Mouse (Mus musculus) hindbrain, embryonic 15.5 days (tissue): Measurements from ENCODE around the gene Defb21. TPM values are rescaled to one million over a fixed set of nuclear protein-coding genes. Genes with fewer than 3 reads are reported as not detected.

ENCODE experiments used
- ATAC-seq: fragments of 200-750 bp; cut with Nextera tagmentation; 2 replicates; pipeline ENCODE4 v1.8.0; 2017; ENCODE audit warnings: low read depth, moderate number of reproducible peaks, moderate TSS enrichment; ENCODE audit not compliant: low FRiP score
- H3K27ac ChIP-seq: fragments of 300-500 bp; sonication (generic); replicated peaks from 2 replicates; pipeline ENCODE4 v1.5.1; 2015; ENCODE audit warnings: mild to moderate bottlenecking, inconsistent platforms
- H3K27me3 ChIP-seq: fragments of 300-500 bp; sonication (generic); 2 replicates; pipeline ENCODE4 v1.6.1; 2015; ENCODE audit warnings: control low read depth, inconsistent platforms
- H3K36me3 ChIP-seq: fragments of 300-500 bp; sonication (generic); 2 replicates; pipeline ENCODE4 v1.6.1; 2015; ENCODE audit warnings: control low read depth, inconsistent platforms
- H3K4me1 ChIP-seq: fragments of 300-500 bp; sonication (generic); replicated peaks from 2 replicates; pipeline ENCODE4 v1.6.1; 2015; ENCODE audit warnings: control low read depth, inconsistent platforms
- H3K4me2 ChIP-seq: fragments of 300-500 bp; sonication (generic); 2 replicates; pipeline ENCODE4 v1.6.1; 2015; ENCODE audit warnings: moderate library complexity, mild to moderate bottlenecking, inconsistent platforms
- H3K4me3 ChIP-seq: fragments of 300-500 bp; sonication (generic); 2 replicates; pipeline ENCODE4 v1.5.1; 2015; ENCODE audit warnings: mild to moderate bottlenecking, inconsistent platforms
- H3K9ac ChIP-seq: fragments of 300-500 bp; sonication (generic); 2 replicates; pipeline ENCODE4 v1.6.1; 2015; ENCODE audit warnings: inconsistent platforms
- H3K9me3 ChIP-seq: fragments of 300-500 bp; sonication (generic); 2 replicates; pipeline ENCODE4 v1.6.1; 2016; ENCODE audit warnings: control low read depth, inconsistent platforms
- WGBS: fragments of 180-500 bp; shearing (Covaris S2); methylation state at CpG from one replicate; pipeline ENCODE4 v1.1.7; 2015; 5-methylcytosine and 5-hydroxymethylcytosine counted together
- polyA plus RNA-seq: library from polyadenylated mRNA; unstranded; fragments of >200 nt; fragmentation: Nextera tagmentation; extraction: Ambion mirVana; gene quantifications from 2 replicates; pipeline ENCODE4 v1.2.1, GENCODE M21; 2015

Defb21 gene
- polyA plus RNA-seq, 1 experiment from 2014 or later = not detected

- ATAC-seq = no peak
- Histone ChIP-seq H3K4me2 (no peak overlapping the region), H3K9me3 (no peaks in the 10 kb centered on the region), H3K4me3 (no peak overlapping the region), H3K4me1 (no peaks in the 10 kb centered on the region), H3K27ac (no peak overlapping the region), H3K36me3 (no peaks in the 10 kb centered on the region), H3K27me3 (no peaks in the 10 kb centered on the region), H3K9ac (no peak overlapping the region)
- 37% methylated on average over 8 of the region's 8 CpGs for WGBS
Observed at GRCm38 (mm10) chr2:152612193-152612592, 39.6 kb downstream of the Defb21 start.

- no peaks in the 10 kb centered on the region for H3K4me1 ChIP-seq
- H3K27ac ChIP-seq = no peak overlapping the region
- H3K9ac ChIP-seq = no peak overlapping the region
- 10% methylated on average over 7 of the region's 7 CpGs for WGBS
- no peaks in the 10 kb centered on the region for H3K27me3 ChIP-seq
- H3K9me3 ChIP-seq = no peaks in the 10 kb centered on the region
- H3K36me3 ChIP-seq = no peaks in the 10 kb centered on the region
- peak; percentile 45; the same call in 1 of the 2 replicates for ATAC-seq
- no peak overlapping the region for H3K4me3 ChIP-seq
- H3K4me2 ChIP-seq = no peak overlapping the region
Observed at GRCm38 (mm10) chr2:152615563-152615962, 43.0 kb downstream of the Defb21 start.

GRCm38 (mm10) chr2:152616470-152616869, 43.9 kb downstream of the Defb21 start:
- H3K9ac ChIP-seq = no peak overlapping the region
- H3K4me2 ChIP-seq = no peak overlapping the region
- H3K4me3 ChIP-seq = no peak overlapping the region
- H3K36me3 ChIP-seq = no peaks in the 10 kb centered on the region
- H3K27me3 ChIP-seq = no peaks in the 10 kb centered on the region
- no peak overlapping the region for H3K27ac ChIP-seq
- no peak for ATAC-seq
- no peaks in the 10 kb centered on the region for H3K4me1 ChIP-seq
- no peaks in the 10 kb centered on the region for H3K9me3 ChIP-seq
- WGBS = 83% methylated on average over 6 of the region's 6 CpGs

GRCm38 (mm10) chr2:152617374-152617773, 44.8 kb downstream of the Defb21 start:
- Histone ChIP-seq H3K9me3 (no peaks in the 10 kb centered on the region), H3K27me3 (no peaks in the 10 kb centered on the region), H3K4me1 (no peaks in the 10 kb centered on the region), H3K36me3 (no peaks in the 10 kb centered on the region), H3K4me3 (no peak overlapping the region), H3K27ac (no peak overlapping the region), H3K9ac (no peak overlapping the region), H3K4me2 (no peak overlapping the region)
- no peak for ATAC-seq
- WGBS = 66% methylated on average over 5 of the region's 5 CpGs

- no peak for ATAC-seq
- H3K27ac ChIP-seq = no peak overlapping the region
- H3K9ac ChIP-seq = no peak overlapping the region
- WGBS = 82% methylated on average over 9 of the region's 9 CpGs
- H3K36me3 ChIP-seq = no peaks in the 10 kb centered on the region
- H3K4me2 ChIP-seq = no peak overlapping the region
- no peak overlapping the region for H3K4me3 ChIP-seq
- no peaks in the 10 kb centered on the region for H3K9me3 ChIP-seq
- H3K4me1 ChIP-seq = peaks cover 5% of the 10 kb centered on the region
- no peaks in the 10 kb centered on the region; the same call in 1 of the 2 replicates for H3K27me3 ChIP-seq
Observed at GRCm38 (mm10) chr2:152620367-152621134, 48.0 kb downstream of the Defb21 start.

GRCm38 (mm10) chr2:152622151-152622550, 49.6 kb downstream of the Defb21 start:
- no peak for ATAC-seq
- Histone ChIP-seq H3K9ac (no peak overlapping the region), H3K27me3 (peaks cover 15% of the 10 kb centered on the region), H3K4me2 (no peak overlapping the region), H3K4me3 (no peak overlapping the region), H3K36me3 (no peaks in the 10 kb centered on the region), H3K9me3 (no peaks in the 10 kb centered on the region), H3K27ac (no peak overlapping the region), H3K4me1 (peaks cover 12% of the 10 kb centered on the region)
- 90% methylated on average over 13 of the region's 13 CpGs for WGBS

- ATAC-seq = no peak
- no peaks in the 10 kb centered on the region for H3K9me3 ChIP-seq
Observed at GRCm38 (mm10) chr2:152622953-152623352, 50.4 kb downstream of the Defb21 start, which contains the start of gene Defb25. Gene Defb25 (minus strand): TSS chr2:152623053.

More at GRCm38 (mm10) chr2:152622953-152623352, 50.4 kb downstream of the Defb21 start, which contains the start of gene Defb25:
- H3K4me3 ChIP-seq = no peak within 1 kb of the TSS
- no peak within 1 kb of the TSS for H3K27ac ChIP-seq
- WGBS = 84% methylated on average over 7 of the region's 7 CpGs
- H3K27me3 ChIP-seq = peaks cover 16% of the 10 kb centered on the region
- no peaks in the 10 kb centered on the region for H3K36me3 ChIP-seq
- H3K4me1 ChIP-seq = peaks cover 15% of the 10 kb centered on the region
- H3K4me2 ChIP-seq = no peak within 1 kb of the TSS
- H3K9ac ChIP-seq = no peak within 1 kb of the TSS

Other genes starting within 250 kb of the Defb21 start
- gene Rbck1, start 240.1 kb upstream of the Defb21 start, polyA plus RNA-seq = 95.3 and 103 TPM in 2 replicates
- 1.8 TPM in 2 replicates for gene Trib3, start 228.7 kb upstream of the Defb21 start, polyA plus RNA-seq
- 50.6 and 60.3 TPM in 2 replicates for gene Nrsn2, start 196.1 kb upstream of the Defb21 start, polyA plus RNA-seq
- gene Sox12, start 174.7 kb upstream of the Defb21 start, polyA plus RNA-seq = 13.8 and 14.9 TPM in 2 replicates
- 18.6 TPM in 2 replicates for gene Zcchc3, start 157.7 kb upstream of the Defb21 start, polyA plus RNA-seq
- gene 6820408C15Rik, start 157.2 kb upstream of the Defb21 start, polyA plus RNA-seq = 2.2 and 2.3 TPM in 2 replicates
- gene Defb23, start 108.1 kb upstream of the Defb21 start, polyA plus RNA-seq = not detected in 2 replicates
- not detected in 2 replicates for gene Defb20, start 95.7 kb upstream of the Defb21 start, polyA plus RNA-seq
- not detected in 2 replicates for gene Defb22, start 82.6 kb upstream of the Defb21 start, polyA plus RNA-seq
- not detected in 2 replicates for gene Defb26, start 61.1 kb upstream of the Defb21 start, polyA plus RNA-seq
- gene Defb28, start 54.5 kb upstream of the Defb21 start, polyA plus RNA-seq = not detected in 2 replicates
- gene Defb29, start 32.6 kb upstream of the Defb21 start, polyA plus RNA-seq = not detected in 2 replicates
- not detected in 2 replicates for gene Gm17416, start 3.4 kb upstream of the Defb21 start, polyA plus RNA-seq
- gene Defb19, start 7.6 kb downstream of the Defb21 start, polyA plus RNA-seq = not detected in 2 replicates
- not detected in 2 replicates for gene Defb45, start 26.7 kb downstream of the Defb21 start, polyA plus RNA-seq
- gene Defb36, start 31.6 kb downstream of the Defb21 start, polyA plus RNA-seq = not detected in 2 replicates
- gene Defb25, start 50.3 kb downstream of the Defb21 start, polyA plus RNA-seq = not detected in 2 replicates
- gene Rem1, start 54.2 kb downstream of the Defb21 start, polyA plus RNA-seq = 0.52 and 0.72 TPM in 2 replicates
- gene H13, start 96.7 kb downstream of the Defb21 start, polyA plus RNA-seq = 166 and 177 TPM in 2 replicates
- gene Mcts2, start 114.3 kb downstream of the Defb21 start, polyA plus RNA-seq = 32.6 and 37.3 TPM in 2 replicates
- 55.3 and 57.5 TPM in 2 replicates for gene Id1, start 163.5 kb downstream of the Defb21 start, polyA plus RNA-seq
- 6.3 TPM in 2 replicates for gene Cox4i2, start 181.4 kb downstream of the Defb21 start, polyA plus RNA-seq